Mouse (Mus musculus) spleen, postnatal 10 days (tissue): ENCODE measurements around the gene Hadhb.

Source experiments
- DNase-seq, 2 experiments: peaks; one replicate each; pipeline ENCODE4 v3.0.0; 2021 to 2022; ENCODE audit warnings: low spot score in 2 of 2

Hadhb gene

DNA sequence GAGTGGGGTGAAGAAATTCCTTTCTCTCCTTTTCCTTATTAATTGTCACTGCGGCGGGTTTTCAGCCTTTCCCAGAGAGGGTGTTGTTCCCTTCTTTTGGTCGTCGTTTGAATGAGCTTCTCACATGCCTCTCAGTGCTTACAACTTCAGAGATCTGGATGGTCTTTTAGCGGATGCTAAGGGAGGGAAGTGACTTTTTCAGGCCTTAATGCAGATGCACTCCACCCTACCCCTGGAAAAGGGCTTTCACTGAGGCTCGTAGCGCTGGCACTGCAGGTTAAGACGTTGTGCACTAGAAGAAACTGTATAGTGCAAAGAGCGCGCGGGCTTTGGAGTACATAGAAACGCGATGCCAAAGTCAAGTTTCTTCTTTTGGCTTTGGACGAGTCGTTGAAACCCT, 78.0 kb downstream of the Hadhb start:
- DNase-seq, result peak; percentile 34 to 41

DNA sequence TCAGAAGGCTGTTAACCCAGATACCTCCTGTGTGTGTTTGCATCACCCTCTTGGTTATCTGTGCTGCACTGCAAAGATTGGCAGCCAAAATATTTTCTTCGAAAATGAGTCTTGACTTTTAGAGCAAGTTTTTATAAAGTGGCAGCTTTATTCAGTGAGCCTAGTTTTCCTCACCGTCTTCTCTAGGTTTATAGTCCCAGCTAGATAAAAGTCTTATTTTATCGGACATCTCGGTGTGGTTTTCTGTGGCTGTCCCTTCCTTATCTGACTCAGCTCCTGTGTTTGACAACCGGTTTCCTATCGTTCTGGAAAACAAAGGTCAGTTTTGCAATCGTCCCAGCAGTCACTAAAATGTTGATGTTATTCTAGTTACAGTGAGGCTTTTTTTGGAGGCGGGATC, 78.9 kb downstream of the Hadhb start:
- DNase-seq, result no peak
